Mouse (Mus musculus) midbrain, postnatal 0 days (tissue): ENCODE results near the gene Wwp2. TPM values are rescaled to one million over a fixed set of nuclear protein-coding genes. Genes with fewer than 3 reads are reported as not detected.

Experiments
- ATAC-seq: fragments of 200-750 bp; cut with Nextera tagmentation; 2 replicates; pipeline ENCODE4 v1.8.0; 2017; ENCODE audit warnings: moderate number of reproducible peaks, mild to moderate bottlenecking, moderate TSS enrichment, moderate library complexity; ENCODE audit not compliant: low FRiP score
- DNase-seq: peaks from one replicate; pipeline ENCODE4 v3.0.0-alpha.2; 2015; ENCODE audit warnings: low spot score
- H3K27ac ChIP-seq: fragments of 300-500 bp; sonication (generic); 2 replicates; pipeline ENCODE4 v1.5.1; 2014; ENCODE audit warnings: low read depth, mild to moderate bottlenecking, low read length, mixed read lengths
- H3K27me3 ChIP-seq: fragments of 300-500 bp; sonication (generic); 2 replicates; pipeline ENCODE4 v1.6.1; 2014; ENCODE audit warnings: low read length, control low read depth, mixed read lengths; ENCODE audit not compliant: insufficient read depth
- H3K36me3 ChIP-seq: fragments of 300-500 bp; sonication (generic); 2 replicates; pipeline ENCODE4 v1.6.1; 2014; ENCODE audit warnings: low read length, control low read depth, mixed read lengths; ENCODE audit not compliant: insufficient read depth
- H3K4me1 ChIP-seq: fragments of 300-500 bp; sonication (generic); 2 replicates; pipeline ENCODE4 v1.6.1; 2014; ENCODE audit warnings: mild to moderate bottlenecking, control low read depth, antibody characterized with exemption, low read length, mixed read lengths; ENCODE audit not compliant: insufficient read depth
- H3K4me2 ChIP-seq: fragments of 300-500 bp; sonication (generic); 2 replicates; pipeline ENCODE4 v1.6.1; 2014; ENCODE audit warnings: low read depth, mild to moderate bottlenecking, low read length, mixed read lengths; ENCODE audit not compliant: poor library complexity, severe bottlenecking
- H3K4me3 ChIP-seq: fragments of 300-500 bp; sonication (generic); 2 replicates; pipeline ENCODE4 v1.5.1; 2014; ENCODE audit warnings: low read depth, mild to moderate bottlenecking, low read length, moderate library complexity
- H3K9ac ChIP-seq: fragments of 300-500 bp; sonication (generic); replicated peaks from 2 replicates; pipeline ENCODE4 v1.6.1; 2014; ENCODE audit warnings: mild to moderate bottlenecking, low read length, moderate library complexity, mixed read lengths; ENCODE audit not compliant: poor library complexity, severe bottlenecking
- H3K9me3 ChIP-seq: fragments of 300-500 bp; sonication (generic); 2 replicates; pipeline ENCODE4 v1.6.1; 2016; ENCODE audit warnings: low read length, control low read depth
- CTCF ChIP-seq: IDR thresholded peaks from 2 replicates; pipeline ENCODE4 v1.5.1; 2016; ENCODE audit warnings: antibody characterized with exemption, mild to moderate bottlenecking
- WGBS: fragments of 180-500 bp; shearing (Covaris S2); extraction: QIAGEN DNeasy Blood & Tissue Kit; methylation state at CpG from one replicate; pipeline ENCODE4 v1.1.7; 2014; 5-methylcytosine and 5-hydroxymethylcytosine counted together
- polyA plus RNA-seq: library from polyadenylated mRNA; unstranded; fragments of >200 nt; fragmentation: Nextera tagmentation; extraction: Ambion mirVana; gene quantifications from 2 replicates; pipeline ENCODE4 v1.2.1, GENCODE M21; 2015
- total RNA-seq: library from RNA; depleted of rRNA; stranded (reverse); fragments of >200 nt; gene quantifications from 2 replicates; pipeline ENCODE4 v1.2.3, GENCODE M21; 2014

Gene Wwp2
- total and polyA plus RNA-seq, 2 experiments from 2014 or later = 36.2 to 44.2 TPM

- H3K36me3 ChIP-seq = peaks cover 17% of the 10 kb centered on the region; the same call in 1 of the 2 replicates
Measured at GRCm38 (mm10) chr8:107541369-107541768, 105.2 kb downstream of the Wwp2 start.

DNA sequence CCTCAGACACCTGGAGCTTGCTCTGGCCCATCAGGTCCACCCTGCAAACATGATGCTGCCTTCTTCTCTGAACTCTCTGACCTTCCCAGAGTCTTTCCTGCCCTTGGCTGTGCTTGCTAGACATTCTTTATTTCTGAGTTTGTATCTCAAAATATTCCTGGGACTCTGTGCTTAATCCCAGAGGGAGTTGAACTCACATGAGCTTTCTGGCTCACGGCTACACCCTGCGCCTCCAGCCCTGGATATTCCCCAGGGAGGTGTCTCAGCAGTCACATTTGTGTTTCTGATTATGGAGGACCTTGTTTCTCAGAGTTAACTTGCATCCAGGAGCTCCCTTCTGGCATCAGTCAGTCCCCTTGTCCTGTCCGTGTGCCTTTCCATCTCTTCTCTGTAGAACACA is 106.0 kb downstream of the Wwp2 start:
- H3K9ac ChIP-seq = no peak overlapping the region
- no peaks in the 10 kb centered on the region for H3K4me1 ChIP-seq
- no peak for TF ChIP-seq CTCF
- peaks cover 25% of the 10 kb centered on the region for H3K36me3 ChIP-seq
- no peak overlapping the region for H3K4me2 ChIP-seq
- 89% methylated on average over 3 of the region's 3 CpGs for WGBS
- no peaks in the 10 kb centered on the region for H3K27me3 ChIP-seq
- H3K9me3 ChIP-seq = no peaks in the 10 kb centered on the region
- ATAC-seq (no peak), DNase-seq (no peak)
- no peak overlapping the region for H3K27ac ChIP-seq
- no peak overlapping the region for H3K4me3 ChIP-seq

More at GRCm38 (mm10) chr8:107541369-107541768, 105.2 kb downstream of the Wwp2 start:
- no peaks in the 10 kb centered on the region for H3K4me1 ChIP-seq
- no peak overlapping the region for H3K9ac ChIP-seq
- no peak for TF ChIP-seq CTCF
- H3K4me2 ChIP-seq = no peak overlapping the region
- WGBS = 90% methylated on average over 4 of the region's 4 CpGs
- no peak overlapping the region for H3K27ac ChIP-seq
- H3K27me3 ChIP-seq = no peaks in the 10 kb centered on the region
- ATAC-seq (no peak), DNase-seq (no peak)
- H3K9me3 ChIP-seq = no peaks in the 10 kb centered on the region
- H3K4me3 ChIP-seq = no peak overlapping the region

GRCm38 (mm10) chr8:107543714-107544113 is 107.5 kb downstream of the Wwp2 start:
- DNase-seq = no peak
- Histone ChIP-seq H3K9ac (no peak overlapping the region), H3K4me3 (no peak overlapping the region), H3K9me3 (no peaks in the 10 kb centered on the region), H3K36me3 (peaks cover 28% of the 10 kb centered on the region), H3K4me2 (no peak overlapping the region), H3K4me1 (no peaks in the 10 kb centered on the region), H3K27ac (no peak overlapping the region), H3K27me3 (no peaks in the 10 kb centered on the region)
- ATAC-seq = no peak
- TF ChIP-seq CTCF = no peak
- 96% methylated on average over 9 of the region's 11 CpGs for WGBS

DNA sequence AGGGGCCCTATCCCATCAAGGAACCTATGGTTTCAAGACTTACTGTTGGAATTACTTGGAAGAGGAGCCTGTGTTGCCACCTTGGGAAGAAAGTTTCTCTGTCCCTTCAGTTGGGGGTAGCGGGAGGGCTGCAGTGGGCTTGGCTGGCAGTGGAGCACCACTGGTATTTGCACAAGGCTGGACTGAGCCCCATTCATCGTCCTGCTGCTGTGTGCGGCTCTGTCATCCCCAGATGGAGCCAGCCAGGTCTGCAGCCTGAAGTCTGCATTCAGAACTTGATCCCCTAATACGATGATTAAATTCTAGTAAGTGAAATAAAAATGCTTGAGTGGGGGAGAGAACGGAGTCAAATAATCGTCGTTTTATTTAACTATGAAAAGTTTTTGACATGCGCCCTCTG is 108.0 kb downstream of the Wwp2 start:
- no peaks in the 10 kb centered on the region for H3K27me3 ChIP-seq
- TF ChIP-seq CTCF = no peak
- DNase-seq (no peak), ATAC-seq (no peak)
- no peak overlapping the region for H3K9ac ChIP-seq
- WGBS = 85% methylated on average over 8 of the region's 8 CpGs
- no peak overlapping the region for H3K27ac ChIP-seq
- no peaks in the 10 kb centered on the region for H3K4me1 ChIP-seq
- H3K9me3 ChIP-seq = no peaks in the 10 kb centered on the region
- no peak overlapping the region for H3K4me2 ChIP-seq
- H3K36me3 ChIP-seq = peaks cover 32% of the 10 kb centered on the region
- H3K4me3 ChIP-seq = no peak overlapping the region

GRCm38 (mm10) chr8:107544651-107545174 is 108.5 kb downstream of the Wwp2 start:
- 82% methylated on average over 10 of the region's 10 CpGs for WGBS
- no peaks in the 10 kb centered on the region for H3K4me1 ChIP-seq
- DNase-seq = no peak
- H3K9ac ChIP-seq = no peak overlapping the region
- no peaks in the 10 kb centered on the region for H3K9me3 ChIP-seq
- H3K27me3 ChIP-seq = no peaks in the 10 kb centered on the region
- H3K4me2 ChIP-seq = no peak overlapping the region
- peaks cover 35% of the 10 kb centered on the region for H3K36me3 ChIP-seq
- ATAC-seq = no peak
- TF ChIP-seq CTCF = no peak
- H3K4me3 ChIP-seq = no peak overlapping the region
- H3K27ac ChIP-seq = no peak overlapping the region

- Histone ChIP-seq H3K27ac (no peak overlapping the region), H3K4me3 (no peak overlapping the region), H3K9ac (no peak overlapping the region), H3K4me1 (no peaks in the 10 kb centered on the region), H3K9me3 (no peaks in the 10 kb centered on the region), H3K27me3 (no peaks in the 10 kb centered on the region), H3K4me2 (no peak overlapping the region), H3K36me3 (peaks cover 42% of the 10 kb centered on the region)
- ATAC-seq = no peak
- no peak for TF ChIP-seq CTCF
- no peak for DNase-seq
- WGBS = 92% methylated on average over 11 of the region's 11 CpGs
Measured at GRCm38 (mm10) chr8:107545621-107546152, 109.5 kb downstream of the Wwp2 start.
